Mouse (Mus musculus): ENCODE measurements around the gene Mboat2. TPM values are rescaled to one million over a fixed set of nuclear protein-coding genes. Genes with fewer than 3 reads are reported as not detected.

Gene Mboat2
- polyA plus RNA-seq, 1 experiment from 2014 or later, result 45.1 TPM

DNA sequence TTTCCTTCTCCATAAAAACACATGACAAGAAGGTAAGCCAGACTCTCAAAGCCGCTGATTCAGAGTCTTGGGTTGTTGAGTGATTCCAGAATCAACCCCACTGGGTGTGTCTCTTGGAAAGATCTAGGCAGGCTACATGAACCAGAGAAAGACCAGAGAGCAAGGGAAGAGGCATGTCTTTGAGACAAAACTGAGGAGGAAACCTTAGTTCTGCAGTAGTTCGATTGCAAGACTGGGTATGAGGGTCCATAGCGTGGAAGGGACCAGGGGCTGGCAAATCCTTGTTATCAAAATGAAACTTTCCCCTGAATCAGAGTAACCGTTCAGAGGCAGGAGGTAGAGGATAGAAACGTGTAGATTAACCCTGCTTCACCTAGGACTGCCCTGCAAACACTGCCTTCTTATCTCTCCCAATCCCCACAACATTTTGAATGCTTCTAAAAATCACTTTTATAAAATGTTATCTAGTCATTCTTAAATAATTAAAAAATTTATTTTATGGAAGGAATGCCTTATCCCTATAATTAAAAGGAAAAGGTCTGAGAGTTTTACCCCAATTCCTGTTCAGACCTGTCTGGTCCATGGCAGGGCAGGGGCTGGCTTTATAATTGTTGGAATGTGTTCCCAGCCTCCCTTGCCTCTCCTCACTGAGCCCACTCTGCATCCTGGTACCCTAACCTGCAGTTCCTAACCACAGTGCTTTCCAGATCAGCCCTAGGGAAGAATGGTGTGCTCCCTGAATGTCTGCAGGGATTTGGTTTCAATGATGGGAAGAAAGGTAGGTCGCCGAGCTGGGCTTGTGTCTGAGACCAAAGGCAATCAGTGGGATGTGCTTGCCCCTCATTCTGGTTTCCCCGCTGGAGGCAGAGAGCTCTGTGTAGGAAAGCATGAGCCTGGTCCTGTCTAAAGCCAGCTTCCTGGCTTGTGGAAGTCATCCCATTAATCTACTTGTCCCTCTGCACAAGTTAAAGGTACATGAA lies 142.0 kb downstream of the Mboat2 start:
- Histone ChIP-seq H3K36me3 (ENCODE audit: control insufficient read depth, insufficient read depth, low read length) (no peaks in the 10 kb centered on the region), H3K9me3 (ENCODE audit: control insufficient read depth, low read length) (no peaks in the 10 kb centered on the region), H3K9ac (ENCODE audit: low read depth, low read length) (no peak overlapping the region), H3K4me2 (replicated peaks; ENCODE audit: low read depth, low read length) (no peak overlapping the region), H3K4me3 (ENCODE audit: low read length) (no peak overlapping the region), H3K27me3 (ENCODE audit: control insufficient read depth, insufficient read depth, low read length) (no peaks in the 10 kb centered on the region), H3K4me1 (ENCODE audit: control insufficient read depth, insufficient read depth, low read length) (0 out of 2 replicates have a peak, but pooled peaks cover 11% of the 10 kb centered on the region), H3K27ac (ENCODE audit: low read depth, low read length) (no peak overlapping the region)
- 68% methylated on average over 8 of the region's 8 CpGs for WGBS
- ATAC-seq (ENCODE audit: low FRiP score, low TSS enrichment), result no peak

DNA sequence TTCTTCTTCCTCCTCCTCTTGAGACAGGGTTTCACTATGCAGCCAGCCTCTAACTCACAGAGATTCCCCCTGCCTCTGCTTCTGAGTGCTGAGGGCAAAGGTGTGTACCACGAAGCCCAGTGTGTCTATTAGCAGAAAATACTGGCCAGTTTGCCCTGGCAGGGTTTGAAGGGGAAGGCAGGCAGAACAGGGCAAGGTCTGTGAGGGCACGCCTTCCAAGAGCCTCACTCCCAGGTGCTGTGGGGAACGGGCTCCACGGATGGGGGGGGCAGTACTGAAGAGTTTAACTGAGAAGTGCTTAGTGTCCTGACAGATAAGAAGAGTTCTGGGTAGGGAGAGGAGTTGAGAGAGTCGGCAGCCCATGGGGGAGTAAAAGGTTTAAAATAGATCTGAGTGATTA lies 142.9 kb downstream of the Mboat2 start:
- no peaks in the 10 kb centered on the region for H3K9me3 ChIP-seq (ENCODE audit: control insufficient read depth, low read length)
- no peak overlapping the region for H3K27ac ChIP-seq (ENCODE audit: low read depth, low read length)
- 0 out of 2 replicates have a peak, but pooled peaks cover 11% of the 10 kb centered on the region for H3K4me1 ChIP-seq (ENCODE audit: control insufficient read depth, insufficient read depth, low read length)
- H3K27me3 ChIP-seq (ENCODE audit: control insufficient read depth, insufficient read depth, low read length), result no peaks in the 10 kb centered on the region
- H3K4me3 ChIP-seq (ENCODE audit: low read length), result no peak overlapping the region
- H3K4me2 ChIP-seq (replicated peaks; ENCODE audit: low read depth, low read length), result no peak overlapping the region
- WGBS, result 66% methylated on average over 5 of the region's 5 CpGs
- ATAC-seq (ENCODE audit: low FRiP score, low TSS enrichment), result no peak
- H3K9ac ChIP-seq (ENCODE audit: low read depth, low read length), result no peak overlapping the region
- no peaks in the 10 kb centered on the region for H3K36me3 ChIP-seq (ENCODE audit: control insufficient read depth, insufficient read depth, low read length)

GRCm38 (mm10) chr12:24974446-24975114 lies 143.9 kb downstream of the Mboat2 start, which contains the start of gene Kidins220:
Gene Kidins220, plus strand, starts transcription at chr12:24974925.
- peak within 1 kb of the TSS; percentile 84 for H3K4me3 ChIP-seq (ENCODE audit: low read length)
- H3K4me2 ChIP-seq (replicated peaks; ENCODE audit: low read depth, low read length), result peak within 1 kb of the TSS; percentile 60
- 0 out of 2 replicates have a peak, but pooled peaks cover 11% of the 10 kb centered on the region for H3K4me1 ChIP-seq (ENCODE audit: control insufficient read depth, insufficient read depth, low read length)
- peak within 1 kb of the TSS; percentile 86 for H3K27ac ChIP-seq (ENCODE audit: low read depth, low read length)
- ATAC-seq (ENCODE audit: low FRiP score, low TSS enrichment), result peak; percentile 93
- H3K9me3 ChIP-seq (ENCODE audit: control insufficient read depth, low read length), result no peaks in the 10 kb centered on the region
- H3K36me3 ChIP-seq (ENCODE audit: control insufficient read depth, insufficient read depth, low read length), result no peaks in the 10 kb centered on the region
- peak within 1 kb of the TSS; percentile 64 for H3K9ac ChIP-seq (ENCODE audit: low read depth, low read length)
- 14% methylated on average over 27 of the region's 29 CpGs for WGBS
- no peaks in the 10 kb centered on the region for H3K27me3 ChIP-seq (ENCODE audit: control insufficient read depth, insufficient read depth, low read length)

GRCm38 (mm10) chr12:24975115-24975733 lies 144.5 kb downstream of the Mboat2 start:
- peak overlapping the region; percentile 60 for H3K4me2 ChIP-seq (replicated peaks; ENCODE audit: low read depth, low read length)
- H3K9me3 ChIP-seq (ENCODE audit: control insufficient read depth, low read length), result no peaks in the 10 kb centered on the region
- peak overlapping the region; percentile 64 for H3K9ac ChIP-seq (ENCODE audit: low read depth, low read length)
- 0 out of 2 replicates have a peak, but pooled peaks cover 11% of the 10 kb centered on the region for H3K4me1 ChIP-seq (ENCODE audit: control insufficient read depth, insufficient read depth, low read length)
- H3K27me3 ChIP-seq (ENCODE audit: control insufficient read depth, insufficient read depth, low read length), result no peaks in the 10 kb centered on the region
- peak overlapping the region; percentile 86 for H3K27ac ChIP-seq (ENCODE audit: low read depth, low read length)
- ATAC-seq (ENCODE audit: low FRiP score, low TSS enrichment), result peak; percentile 78
- WGBS, result 0% methylated on average over 26 of the region's 31 CpGs
- no peaks in the 10 kb centered on the region for H3K36me3 ChIP-seq (ENCODE audit: control insufficient read depth, insufficient read depth, low read length)
- peak overlapping the region; percentile 84 for H3K4me3 ChIP-seq (ENCODE audit: low read length)

GRCm38 (mm10) chr12:24985226-24985625 lies 154.5 kb downstream of the Mboat2 start:
- Histone ChIP-seq H3K36me3 (ENCODE audit: control insufficient read depth, insufficient read depth, low read length) (peaks cover 36% of the 10 kb centered on the region; the same call in 1 of the 2 replicates), H3K4me2 (replicated peaks; ENCODE audit: low read depth, low read length) (no peak overlapping the region), H3K27ac (ENCODE audit: low read depth, low read length) (no peak overlapping the region), H3K4me3 (ENCODE audit: low read length) (no peak overlapping the region), H3K9ac (ENCODE audit: low read depth, low read length) (no peak overlapping the region), H3K9me3 (ENCODE audit: control insufficient read depth, low read length) (no peaks in the 10 kb centered on the region), H3K27me3 (ENCODE audit: control insufficient read depth, insufficient read depth, low read length) (no peaks in the 10 kb centered on the region), H3K4me1 (ENCODE audit: control insufficient read depth, insufficient read depth, low read length) (no peaks in the 10 kb centered on the region)
- no peak for ATAC-seq (ENCODE audit: low FRiP score, low TSS enrichment)
- 86% methylated on average over 5 of the region's 5 CpGs for whole genome bisulfite sequencing

DNA sequence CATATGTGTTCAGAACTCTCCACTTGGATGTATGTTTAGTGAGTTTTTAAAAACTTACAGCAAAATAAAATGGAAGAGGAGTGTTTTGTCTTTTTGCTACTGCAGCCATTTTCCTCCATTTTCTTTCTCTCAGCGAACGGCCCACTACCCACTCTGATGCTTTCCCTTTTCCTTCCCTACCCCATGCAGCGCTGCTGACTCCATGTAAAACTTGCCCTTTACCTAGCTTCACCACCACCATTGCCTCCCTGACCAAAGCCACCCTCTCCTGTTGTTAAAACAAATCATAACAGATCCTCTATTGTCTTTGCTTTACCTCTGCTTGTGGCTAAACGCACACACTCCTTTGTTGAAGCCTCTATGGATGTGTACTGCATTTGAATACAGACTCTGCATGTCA lies 164.7 kb downstream of the Mboat2 start:
- Histone ChIP-seq H3K36me3 (ENCODE audit: control insufficient read depth, insufficient read depth, low read length) (peaks cover 76% of the 10 kb centered on the region), H3K9ac (ENCODE audit: low read depth, low read length) (no peak overlapping the region)
- ATAC-seq (ENCODE audit: low FRiP score, low TSS enrichment), result no peak

GRCm38 (mm10) chr12:25005350-25005749 lies 174.7 kb downstream of the Mboat2 start:
- H3K4me2 ChIP-seq (replicated peaks; ENCODE audit: low read depth, low read length), result no peak overlapping the region
- 72% methylated on average over 6 of the region's 6 CpGs for WGBS
- H3K4me1 ChIP-seq (ENCODE audit: control insufficient read depth, insufficient read depth, low read length), result no peaks in the 10 kb centered on the region
- H3K9me3 ChIP-seq (ENCODE audit: control insufficient read depth, low read length), result no peaks in the 10 kb centered on the region
- H3K27me3 ChIP-seq (ENCODE audit: control insufficient read depth, insufficient read depth, low read length), result no peaks in the 10 kb centered on the region
- peaks cover 82% of the 10 kb centered on the region for H3K36me3 ChIP-seq (ENCODE audit: control insufficient read depth, insufficient read depth, low read length)
- H3K27ac ChIP-seq (ENCODE audit: low read depth, low read length), result no peak overlapping the region
- no peak for ATAC-seq (ENCODE audit: low FRiP score, low TSS enrichment)
- H3K4me3 ChIP-seq (ENCODE audit: low read length), result no peak overlapping the region
- no peak overlapping the region for H3K9ac ChIP-seq (ENCODE audit: low read depth, low read length)

More for the DNA sequence above, 164.7 kb downstream of the Mboat2 start:
- Histone ChIP-seq H3K27me3 (ENCODE audit: control insufficient read depth, insufficient read depth, low read length) (no peaks in the 10 kb centered on the region), H3K4me3 (ENCODE audit: low read length) (no peak overlapping the region), H3K4me2 (replicated peaks; ENCODE audit: low read depth, low read length) (no peak overlapping the region), H3K4me1 (ENCODE audit: control insufficient read depth, insufficient read depth, low read length) (no peaks in the 10 kb centered on the region), H3K27ac (ENCODE audit: low read depth, low read length) (no peak overlapping the region), H3K9me3 (ENCODE audit: control insufficient read depth, low read length) (no peaks in the 10 kb centered on the region)
- WGBS, result 92% methylated on average over 4 of the region's 4 CpGs

DNA sequence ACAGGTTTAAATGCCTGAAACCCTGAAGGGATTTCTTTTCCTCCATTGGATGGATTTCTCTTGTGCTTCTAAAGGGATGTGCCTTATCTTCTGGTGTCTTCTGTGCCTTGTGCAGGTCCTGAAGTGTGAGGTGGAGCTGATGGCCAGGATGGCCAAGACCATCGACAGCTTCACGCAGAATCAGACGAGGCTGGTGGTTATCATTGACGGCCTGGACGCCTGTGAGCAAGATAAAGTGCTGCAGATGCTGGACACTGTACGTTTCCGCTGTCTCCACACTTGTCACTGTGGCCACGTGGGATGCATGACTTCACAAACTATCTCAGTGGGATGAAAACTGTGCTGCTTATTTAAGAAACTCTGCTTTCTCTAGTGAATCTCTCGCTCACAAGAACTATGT lies 179.3 kb downstream of the Mboat2 start:
- Histone ChIP-seq H3K4me1 (ENCODE audit: control insufficient read depth, insufficient read depth, low read length) (no peaks in the 10 kb centered on the region), H3K4me2 (replicated peaks; ENCODE audit: low read depth, low read length) (no peak overlapping the region), H3K36me3 (ENCODE audit: control insufficient read depth, insufficient read depth, low read length) (peaks cover 73% of the 10 kb centered on the region), H3K27ac (ENCODE audit: low read depth, low read length) (no peak overlapping the region), H3K27me3 (ENCODE audit: control insufficient read depth, insufficient read depth, low read length) (no peaks in the 10 kb centered on the region), H3K9ac (ENCODE audit: low read depth, low read length) (no peak overlapping the region), H3K4me3 (ENCODE audit: low read length) (no peak overlapping the region), H3K9me3 (ENCODE audit: control insufficient read depth, low read length) (no peaks in the 10 kb centered on the region)
- no peak for ATAC-seq (ENCODE audit: low FRiP score, low TSS enrichment)
- 86% methylated on average over 9 of the region's 9 CpGs for WGBS

All from kidney, embryonic 14.5 days (tissue).